Mouse (Mus musculus): ENCODE data around the gene Ascc3. TPM values are rescaled to one million over a fixed set of nuclear protein-coding genes. Genes with fewer than 3 reads are reported as not detected.

Gene Ascc3
- 10 to 100 TPM; 19.8 to 23.4 TPM for total RNA-seq (2021)
- long read RNA-seq, experiment 1, full-length matches to known transcripts = 2 of 9 reads
- long read RNA-seq, experiment 1, partial matches to known transcripts = 7 of 9 reads
- long read RNA-seq, experiment 1, other reads (novel, unspliced or antisense) = 0 of 9 reads
- long read RNA-seq, experiment 2, full-length matches to known transcripts = 3 of 8 reads
- long read RNA-seq, experiment 2, partial matches to known transcripts = 3 of 8 reads
- long read RNA-seq, experiment 2, other reads (novel, unspliced or antisense) = 2 of 8 reads

GRCm38 (mm10) chr10:50592355-50593293 lies at the start of gene Ascc3:
Gene Ascc3 (plus strand): TSS chr10:50592669.
- peak; percentile 90 to 92 for DNase-seq (ENCODE audit: low spot score in 2 of 2)

GRCm38 (mm10) chr10:50584721-50585120 lies 7.7 kb upstream of the Ascc3 start:
- DNase-seq (ENCODE audit: low spot score in 2 of 2) = no peak

GRCm38 (mm10) chr10:50586556-50586955 lies 5.9 kb upstream of the Ascc3 start:
- DNase-seq (ENCODE audit: low spot score in 2 of 2) = no peak

- DNase-seq (ENCODE audit: low spot score in 2 of 2) = no peak
Observed at GRCm38 (mm10) chr10:50593371-50593770, 902 bp downstream of the Ascc3 start.

DNA sequence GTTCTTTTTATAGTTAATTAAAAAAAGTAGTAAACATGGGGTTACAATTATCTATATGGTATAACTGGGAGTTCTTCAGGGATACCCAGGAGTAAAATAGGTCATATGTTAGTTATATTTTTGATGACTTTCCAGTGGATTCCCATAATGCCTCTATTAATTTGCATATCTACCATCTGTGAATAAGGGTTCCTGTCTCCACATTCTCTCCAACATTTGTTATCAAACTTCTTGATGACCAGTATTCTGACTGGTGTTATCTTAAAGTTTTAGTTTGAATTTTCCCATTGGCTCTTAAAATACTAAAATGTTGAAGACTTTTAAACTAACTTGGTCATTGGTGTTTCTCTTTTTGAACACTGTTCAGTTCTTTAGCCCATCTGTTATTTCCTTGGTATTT lies 2.9 kb downstream of the Ascc3 start:
- DNase-seq (ENCODE audit: low spot score in 2 of 2) = no peak

GRCm38 (mm10) chr10:50604919-50605318 lies 12.4 kb downstream of the Ascc3 start:
- DNase-seq (ENCODE audit: low spot score in 2 of 2) = no peak

DNA sequence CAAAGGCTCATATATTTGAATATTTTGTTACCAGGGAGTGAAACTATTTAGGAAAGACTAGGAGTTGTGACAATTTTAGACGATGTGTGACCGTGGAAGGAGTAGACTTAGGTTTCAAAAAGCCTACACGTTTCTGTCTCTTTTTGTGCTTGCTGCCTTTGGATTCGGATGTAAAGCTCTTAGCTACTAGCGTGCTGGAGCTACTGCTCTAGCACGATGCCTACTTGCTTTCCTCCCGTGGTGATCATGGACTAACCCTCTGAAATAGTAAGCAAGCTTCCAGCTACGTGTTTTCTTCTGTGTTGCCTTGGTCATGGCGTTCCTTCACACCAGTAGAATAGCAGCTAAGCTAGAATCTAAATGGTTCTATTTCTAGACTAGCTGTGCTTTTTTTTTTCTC lies 21.4 kb downstream of the Ascc3 start:
- no peak for DNase-seq (ENCODE audit: low spot score in 2 of 2)

- no peak for DNase-seq (ENCODE audit: low spot score in 2 of 2)
Observed at GRCm38 (mm10) chr10:50625874-50626273, 33.4 kb downstream of the Ascc3 start.

GRCm38 (mm10) chr10:50639607-50640006 lies 47.1 kb downstream of the Ascc3 start:
- DNase-seq (ENCODE audit: low spot score in 2 of 2) = no peak

DNA sequence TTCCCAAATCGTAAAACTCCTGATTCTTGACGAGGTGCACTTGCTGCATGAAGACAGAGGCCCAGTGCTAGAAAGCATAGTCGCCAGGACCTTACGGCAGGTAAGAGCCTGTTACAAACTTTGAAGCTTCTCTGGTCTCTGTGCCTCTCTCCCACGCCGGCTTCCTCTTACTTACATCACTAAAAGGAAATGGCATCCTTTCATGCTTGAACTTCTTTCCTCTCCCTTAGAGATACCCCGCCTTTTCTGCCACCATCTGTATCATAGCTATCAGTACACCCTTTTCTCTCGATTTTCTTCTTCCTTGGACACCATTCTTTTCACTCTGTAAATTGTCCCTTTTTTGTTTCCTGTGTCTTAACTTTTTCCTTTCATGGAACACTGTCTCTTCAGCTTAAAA lies 58.1 kb downstream of the Ascc3 start:
- DNase-seq (ENCODE audit: low spot score in 2 of 2) = no peak

DNA sequence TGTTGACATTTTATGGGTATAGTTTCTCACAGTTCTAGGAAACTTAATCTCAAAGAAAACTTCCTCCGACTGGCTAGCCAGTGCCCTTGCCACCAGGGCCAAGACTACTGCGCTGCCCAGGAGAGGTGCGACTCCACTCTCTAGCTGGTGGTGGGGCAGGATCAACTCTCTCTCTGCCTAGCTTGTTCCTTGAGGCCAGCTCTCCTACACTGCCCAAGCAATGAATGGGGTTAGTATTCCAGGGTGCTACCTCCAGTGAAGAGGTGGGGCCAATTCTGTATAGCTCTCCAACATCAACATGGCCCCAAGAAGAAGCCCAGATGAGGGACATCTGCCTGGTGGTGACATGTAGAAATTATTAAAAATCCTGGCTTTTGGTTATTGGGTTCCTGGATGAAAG lies 61.1 kb downstream of the Ascc3 start:
- no peak for DNase-seq (ENCODE audit: low spot score in 2 of 2)

GRCm38 (mm10) chr10:50657352-50657751 lies 64.9 kb downstream of the Ascc3 start:
- no peak for DNase-seq (ENCODE audit: low spot score in 2 of 2)

DNA sequence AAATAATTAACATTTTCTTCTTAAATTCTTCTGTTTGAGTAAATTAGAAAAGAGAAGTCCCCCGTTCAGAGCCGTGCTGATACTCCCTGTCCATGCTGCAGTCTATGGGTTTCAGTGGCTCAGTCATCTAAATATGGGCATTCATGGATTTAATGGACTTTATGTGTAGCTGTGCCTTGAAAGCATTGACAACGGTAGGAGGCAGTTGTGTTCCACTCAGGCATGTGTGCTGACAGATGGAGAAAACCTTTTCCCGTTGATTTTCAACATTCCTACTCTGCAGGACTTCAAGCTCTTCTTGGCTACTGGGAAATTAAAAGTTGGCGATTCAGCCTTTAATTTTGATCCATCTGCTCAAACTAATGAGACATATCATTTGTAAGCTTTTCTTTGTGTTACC lies 79.0 kb downstream of the Ascc3 start:
- no peak for DNase-seq (ENCODE audit: low spot score in 2 of 2)

- DNase-seq (ENCODE audit: low spot score in 2 of 2) = no peak
Observed at GRCm38 (mm10) chr10:50690324-50690723, 97.9 kb downstream of the Ascc3 start.

DNA sequence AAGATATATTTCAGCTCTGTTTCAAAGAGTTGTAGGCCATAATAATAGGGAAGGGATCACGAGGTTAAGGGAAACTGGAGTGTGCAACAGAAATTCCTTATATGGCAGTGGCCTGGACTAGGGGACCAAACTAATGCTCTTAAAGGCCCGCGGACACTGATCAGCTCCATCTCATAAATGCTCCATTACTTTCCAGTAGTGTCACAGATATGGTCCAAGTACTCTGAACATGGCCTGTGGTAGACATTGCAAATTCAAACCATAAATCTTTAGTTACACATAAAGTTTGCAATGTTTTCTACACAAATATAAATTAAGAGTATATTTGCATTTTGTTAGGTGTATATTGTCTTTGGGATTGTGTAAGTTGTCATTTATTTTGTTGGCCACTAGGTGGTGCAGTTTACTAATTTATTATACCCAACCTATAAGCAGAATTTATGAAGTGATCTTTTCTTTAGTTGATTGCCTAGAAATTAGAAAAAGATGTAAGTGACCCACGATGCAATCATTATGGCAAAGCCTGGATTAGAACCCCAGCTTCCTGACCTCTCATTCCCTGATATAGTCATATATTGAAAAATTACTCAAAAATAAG lies 106.5 kb downstream of the Ascc3 start:
- no peak for DNase-seq (ENCODE audit: low spot score in 2 of 2)

DNA sequence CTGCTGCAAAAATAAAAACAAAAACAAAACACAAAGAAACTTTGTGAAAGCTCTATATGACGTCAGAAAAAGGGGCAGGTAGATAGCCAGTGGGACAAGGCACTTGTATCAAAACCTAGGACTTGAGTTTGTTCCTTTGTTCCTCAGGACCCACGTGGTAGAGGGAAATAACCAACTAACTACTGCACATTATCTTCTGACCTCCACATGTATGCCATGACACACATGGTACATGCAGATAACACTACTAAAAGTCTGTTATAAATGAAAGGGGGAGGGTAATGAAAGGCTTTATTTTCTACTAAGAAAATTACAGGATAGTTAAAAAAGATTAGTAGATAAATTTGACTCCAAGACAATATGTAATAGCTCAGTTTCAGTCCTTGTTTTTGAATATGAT lies 109.3 kb downstream of the Ascc3 start:
- DNase-seq (ENCODE audit: low spot score in 2 of 2) = no peak

DNA sequence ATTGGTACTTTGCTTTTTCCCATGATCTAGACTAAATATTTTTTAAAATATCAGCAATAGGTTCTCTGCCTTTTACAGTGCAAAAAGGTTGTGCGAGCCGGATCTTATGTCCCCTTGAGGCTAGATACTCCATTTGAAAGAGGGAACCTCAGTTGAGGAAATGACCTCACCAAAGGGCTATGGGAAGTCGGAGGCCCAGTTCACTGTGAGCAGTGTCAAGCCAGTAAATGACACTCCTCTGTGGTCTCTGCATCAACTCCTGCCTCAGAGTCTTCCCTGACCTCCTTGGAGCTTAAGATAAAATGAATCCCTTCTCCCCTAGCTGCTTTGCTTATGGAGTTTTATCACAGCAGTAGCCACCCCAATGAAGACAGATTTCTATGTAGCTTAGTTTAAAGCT lies 109.9 kb downstream of the Ascc3 start:
- no peak for DNase-seq (ENCODE audit: low spot score in 2 of 2)

DNA sequence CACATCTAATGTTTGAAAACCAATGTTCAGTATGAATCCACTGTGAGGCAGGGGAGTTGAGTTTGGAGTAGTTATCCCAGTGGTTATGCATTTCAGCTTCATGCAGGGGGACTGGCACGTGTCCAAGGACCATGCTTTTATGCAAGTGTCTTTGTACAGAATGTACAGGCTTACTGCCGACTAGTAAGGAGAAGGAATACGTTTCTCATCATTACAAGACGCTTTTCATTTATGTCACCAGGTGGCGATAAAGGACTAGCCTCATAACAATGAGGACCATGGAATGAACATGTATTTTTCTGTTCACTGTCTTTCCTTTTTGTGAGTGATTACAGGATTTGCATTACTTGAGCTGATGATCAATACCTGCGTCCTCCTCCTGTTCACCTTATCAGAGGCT lies 111.7 kb downstream of the Ascc3 start:
- DNase-seq (ENCODE audit: low spot score in 2 of 2) = peak in 1 of 2 experiments; percentile 18

GRCm38 (mm10) chr10:50704898-50705297 lies 112.4 kb downstream of the Ascc3 start:
- no peak for DNase-seq (ENCODE audit: low spot score in 2 of 2)

DNA sequence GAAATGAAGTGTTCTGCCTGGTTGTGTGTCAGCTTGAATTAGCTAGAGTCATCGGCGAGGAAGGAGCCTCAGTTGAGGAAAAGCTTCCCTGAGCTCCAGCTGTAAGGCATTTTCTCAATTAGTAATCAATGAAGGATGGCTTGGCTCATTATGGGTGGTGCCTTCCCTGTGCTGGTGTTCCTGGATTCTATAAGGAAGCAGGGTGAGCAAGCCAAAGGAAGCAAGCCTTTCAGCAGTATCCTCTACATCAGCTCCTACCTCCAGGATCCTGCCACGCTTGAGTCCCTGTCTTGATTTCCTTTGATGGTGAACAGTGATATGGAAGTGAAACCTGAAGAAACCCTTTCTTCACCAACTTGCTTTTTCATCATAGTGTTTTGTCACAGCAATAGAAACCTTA lies 118.8 kb downstream of the Ascc3 start:
- no peak for DNase-seq (ENCODE audit: low spot score in 2 of 2)

DNA sequence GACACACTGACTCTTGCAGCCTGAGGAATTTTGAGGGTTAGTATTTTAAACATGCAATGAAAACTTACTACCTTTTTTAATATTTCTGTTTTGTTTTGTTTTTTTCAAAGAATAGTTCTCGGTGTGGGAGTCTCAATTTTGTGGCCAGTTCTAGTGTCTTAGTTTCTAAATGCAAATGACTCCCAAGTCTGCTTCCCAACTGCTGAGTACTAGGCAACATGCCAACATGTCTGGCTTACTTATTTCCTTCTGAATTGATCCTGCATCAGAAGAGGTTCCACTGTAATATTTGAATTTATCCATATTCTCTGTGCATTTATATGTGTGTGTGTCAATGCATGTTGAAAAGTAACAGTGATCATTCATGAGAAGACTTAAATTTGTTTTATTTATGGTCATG lies 119.3 kb downstream of the Ascc3 start:
- no peak for DNase-seq (ENCODE audit: low spot score in 2 of 2)

DNA sequence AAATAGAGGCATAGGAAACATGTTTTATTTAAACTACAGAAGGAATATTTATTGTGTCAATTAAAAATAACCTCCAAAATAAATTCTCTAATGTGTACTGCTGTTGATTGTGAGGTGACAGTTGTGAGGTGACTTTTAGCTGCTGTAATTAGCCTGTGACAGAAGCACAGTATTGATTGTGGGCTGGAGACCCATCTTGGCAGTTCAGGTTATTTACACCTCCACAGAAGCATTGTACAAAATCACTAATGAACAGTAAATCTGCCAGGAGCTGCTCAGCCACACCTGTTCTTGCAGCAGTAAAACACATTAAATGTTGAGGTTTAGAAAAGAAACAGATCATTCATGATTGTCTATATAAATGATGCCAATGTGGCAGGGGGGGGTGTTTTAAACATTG lies 141.0 kb downstream of the Ascc3 start:
- DNase-seq (ENCODE audit: low spot score in 2 of 2) = no peak
